28 mouse cellular contexts compared by ENCODE assay signal in the genomic region with DNA sequence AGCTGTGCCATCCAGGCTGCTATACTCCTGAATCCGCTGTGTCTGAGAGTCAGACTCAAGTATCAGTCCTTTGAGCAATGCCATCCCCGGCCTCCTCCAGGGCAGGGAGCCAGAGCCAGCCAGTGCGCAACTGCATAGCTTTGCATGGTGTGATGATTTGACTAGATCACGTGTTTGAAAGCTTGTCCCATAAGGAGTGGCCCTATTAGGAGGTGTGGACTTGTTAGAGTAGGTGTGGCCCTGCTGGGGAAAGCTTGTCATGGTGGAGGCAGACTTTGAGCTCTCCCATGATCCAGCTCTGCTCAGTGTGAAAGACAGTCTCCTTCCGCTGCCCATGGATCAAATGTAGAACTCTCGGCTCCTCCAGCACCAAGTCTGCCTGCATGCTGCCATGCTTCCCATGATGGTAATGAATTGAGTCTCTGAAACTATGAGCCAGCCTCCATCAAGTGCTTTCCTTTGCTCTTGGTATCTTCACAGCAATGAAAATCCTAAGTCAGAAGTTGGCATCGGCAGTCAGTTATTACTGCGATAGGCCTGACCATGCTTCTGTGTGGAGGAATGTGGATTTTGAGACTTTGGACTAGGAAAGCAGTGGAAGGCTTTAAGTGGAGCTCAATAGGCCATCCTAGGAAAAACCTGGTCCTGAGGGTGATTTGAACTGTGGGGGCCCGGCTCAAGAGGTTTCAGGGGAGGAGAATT.
DNase-seq lines count a peak whose midpoint lies in the region; ATAC-seq and TF ChIP-seq lines count a peak whose summit lies in the region.
"Had no signal": no experiment of that assay in that cellular context is flagged by ENCODE, and none has a peak within 500 bp of the region (broad histone marks: within the 10 kb centered on the region; RNA-seq: fewer than 3 reads in every experiment).

No protein-coding gene starts in this region.

- peak; percentile 66 for DNase-seq in ZHBTc4 (ENCODE audit: low read depth, low spot score)
- peak; percentile 73 to 88 for DNase-seq in kidney, postnatal 25 days
- no peak for DNase-seq in frontal cortex, postnatal 10 days (ENCODE audit: low spot score in 2 of 2)
- DNase-seq: adrenal gland, postnatal 14 days; B cell, adult 2 months; cerebellum, adult 9-10 months; gastrocnemius, postnatal 25 days; heart, adult 18-20 months; heart, postnatal 10 days; left cerebral cortex, postnatal 4 days; lung, embryonic 14.5 days; retina, postnatal 1 day; right cerebral cortex, postnatal 25 days had no signal

- H3K4me1 ChIP-seq in intestine, postnatal 0 days (replicated peaks; ENCODE audit: control insufficient read depth, insufficient read depth, low read length) = no peaks in the 10 kb centered on the region
- H3K4me1 ChIP-seq in stomach, embryonic 16.5 days (ENCODE audit: control insufficient read depth, insufficient read depth, low read length) = no peaks in the 10 kb centered on the region
- H3K4me1 ChIP-seq in forebrain, embryonic 16.5 days (replicated peaks; ENCODE audit: control insufficient read depth, insufficient read depth, low read length) = no peaks in the 10 kb centered on the region
- peaks cover 3% of the 10 kb centered on the region; the same call in 1 of the 2 replicates for H3K4me1 ChIP-seq in midbrain, embryonic 16.5 days (ENCODE audit: control insufficient read depth, insufficient read depth, low read length)
- H3K4me1 ChIP-seq: heart, embryonic 12.5 days had no signal

- peak; percentile 97 for ATAC-seq in intestine, postnatal 0 days
- ATAC-seq in stomach, embryonic 16.5 days (ENCODE audit: insufficient read depth, low FRiP score) = peak; percentile 47; the same call in 1 of the 2 replicates
- ATAC-seq in forebrain, embryonic 16.5 days = no peak
- no peak for ATAC-seq in midbrain, embryonic 16.5 days
- ATAC-seq: forebrain, embryonic 15.5 days; hindbrain, postnatal 0 days; midbrain, embryonic 15.5 days; Patski had no signal

- 55% methylated on average over 9 of the region's 9 CpGs for WGBS in intestine, postnatal 0 days
- 84% methylated on average over 9 of the region's 9 CpGs for WGBS in stomach, embryonic 16.5 days
- 85% methylated on average over 9 of the region's 9 CpGs for WGBS in forebrain, embryonic 16.5 days
- WGBS in midbrain, embryonic 16.5 days = 88% methylated on average over 9 of the region's 9 CpGs

- no peaks in the 10 kb centered on the region for H3K36me3 ChIP-seq in intestine, postnatal 0 days (ENCODE audit: control insufficient read depth, insufficient read depth)
- H3K36me3 ChIP-seq in stomach, embryonic 16.5 days (ENCODE audit: control insufficient read depth, insufficient read depth, low read length) = no peaks in the 10 kb centered on the region
- H3K36me3 ChIP-seq in forebrain, embryonic 16.5 days (ENCODE audit: control insufficient read depth, insufficient read depth) = no peaks in the 10 kb centered on the region
- no peaks in the 10 kb centered on the region for H3K36me3 ChIP-seq in midbrain, embryonic 16.5 days (ENCODE audit: control insufficient read depth, insufficient read depth, low read length)
- H3K36me3 ChIP-seq: embryonic facial prominence, embryonic 15.5 days; forebrain, embryonic 15.5 days; G1E; heart, embryonic 12.5 days; limb, embryonic 15.5 days; midbrain, embryonic 15.5 days; neural tube, embryonic 13.5 days had no signal

- H3K27ac ChIP-seq in intestine, postnatal 0 days (ENCODE audit: low read depth, low read length) = 0 out of 2 replicates have a peak overlapping the region, but pooled peaks have one; percentile 54
- no peak overlapping the region for H3K27ac ChIP-seq in stomach, embryonic 16.5 days (ENCODE audit: low read length)
- no peak overlapping the region for H3K27ac ChIP-seq in forebrain, embryonic 16.5 days (ENCODE audit: low read length)
- H3K27ac ChIP-seq in midbrain, embryonic 16.5 days (ENCODE audit: low read length) = no peak overlapping the region
- H3K27ac ChIP-seq: embryonic facial prominence, embryonic 15.5 days; forebrain, embryonic 15.5 days; hindbrain, postnatal 0 days; limb, embryonic 15.5 days; liver, embryonic 14.5 days; midbrain, embryonic 15.5 days; neural tube, embryonic 13.5 days had no signal

- no peak overlapping the region for H3K9ac ChIP-seq in intestine, postnatal 0 days (ENCODE audit: low read depth, low read length)
- H3K9ac ChIP-seq in stomach, embryonic 16.5 days (ENCODE audit: low read length) = no peak overlapping the region
- H3K9ac ChIP-seq in forebrain, embryonic 16.5 days (replicated peaks; ENCODE audit: low read depth, low read length) = no peak overlapping the region
- H3K9ac ChIP-seq in midbrain, embryonic 16.5 days (ENCODE audit: low read depth, low read length) = no peak overlapping the region
- H3K9ac ChIP-seq: embryonic facial prominence, embryonic 15.5 days; forebrain, embryonic 15.5 days; heart, embryonic 12.5 days; limb, embryonic 15.5 days; liver, embryonic 14.5 days; lung, embryonic 14.5 days; midbrain, embryonic 15.5 days; neural tube, embryonic 13.5 days had no signal

- no peak overlapping the region for H3K4me3 ChIP-seq in intestine, postnatal 0 days (ENCODE audit: low read depth, low read length)
- H3K4me3 ChIP-seq in stomach, embryonic 16.5 days (replicated peaks; ENCODE audit: low read length) = no peak overlapping the region
- H3K4me3 ChIP-seq in forebrain, embryonic 16.5 days (replicated peaks; ENCODE audit: low read length) = no peak overlapping the region
- no peak overlapping the region for H3K4me3 ChIP-seq in midbrain, embryonic 16.5 days (ENCODE audit: low read depth, low read length)
- H3K4me3 ChIP-seq: embryonic facial prominence, embryonic 15.5 days; forebrain, embryonic 15.5 days; heart, embryonic 12.5 days; limb, embryonic 15.5 days; midbrain, embryonic 15.5 days; myocyte; neural tube, embryonic 13.5 days had no signal

- TF ChIP-seq CTCF in intestine, postnatal 0 days (IDR thresholded peaks at IDR 0.05; ENCODE audit: low read depth) = 0 out of 2 replicates have a peak, but pooled peaks have one; percentile 10

- no peaks in the 10 kb centered on the region for H3K9me3 ChIP-seq in intestine, postnatal 0 days (ENCODE audit: control insufficient read depth)
- no peaks in the 10 kb centered on the region for H3K9me3 ChIP-seq in stomach, embryonic 16.5 days (replicated peaks; ENCODE audit: control insufficient read depth, low read length)
- no peaks in the 10 kb centered on the region for H3K9me3 ChIP-seq in forebrain, embryonic 16.5 days (ENCODE audit: control insufficient read depth, low read length)
- no peaks in the 10 kb centered on the region for H3K9me3 ChIP-seq in midbrain, embryonic 16.5 days (replicated peaks; ENCODE audit: control insufficient read depth, low read length, poor library complexity, severe bottlenecking)
- H3K9me3 ChIP-seq: embryonic facial prominence, embryonic 15.5 days; forebrain, embryonic 15.5 days; G1E; heart, embryonic 12.5 days; limb, embryonic 15.5 days; midbrain, embryonic 15.5 days; neural tube, embryonic 13.5 days had no signal

- no peak overlapping the region for H3K4me2 ChIP-seq in intestine, postnatal 0 days (replicated peaks; ENCODE audit: low read depth)
- no peak overlapping the region for H3K4me2 ChIP-seq in stomach, embryonic 16.5 days (ENCODE audit: low read depth, low read length)
- H3K4me2 ChIP-seq in forebrain, embryonic 16.5 days (ENCODE audit: low read length) = no peak overlapping the region
- no peak overlapping the region for H3K4me2 ChIP-seq in midbrain, embryonic 16.5 days (ENCODE audit: low read length)
- H3K4me2 ChIP-seq: embryonic facial prominence, embryonic 15.5 days; forebrain, embryonic 15.5 days; heart, embryonic 12.5 days; limb, embryonic 15.5 days; lung, embryonic 14.5 days; midbrain, embryonic 15.5 days; neural tube, embryonic 13.5 days had no signal

- H3K27me3 ChIP-seq in intestine, postnatal 0 days (replicated peaks; ENCODE audit: control insufficient read depth, insufficient read depth, low read length) = peaks cover 39% of the 10 kb centered on the region; the same call in 1 of the 2 replicates
- H3K27me3 ChIP-seq in stomach, embryonic 16.5 days (ENCODE audit: control insufficient read depth, insufficient read depth, low read length) = no peaks in the 10 kb centered on the region
- no peaks in the 10 kb centered on the region for H3K27me3 ChIP-seq in forebrain, embryonic 16.5 days (replicated peaks; ENCODE audit: control insufficient read depth, insufficient read depth, low read length)
- no peaks in the 10 kb centered on the region for H3K27me3 ChIP-seq in midbrain, embryonic 16.5 days (ENCODE audit: control insufficient read depth, insufficient read depth, low read depth, low read length)
- H3K27me3 ChIP-seq: embryonic facial prominence, embryonic 15.5 days; forebrain, embryonic 15.5 days; limb, embryonic 15.5 days; midbrain, embryonic 15.5 days; neural tube, embryonic 13.5 days had no signal

Comparison
In these comparisons a context has a peak if more than half of its experiments do, and no peak if none do; other contexts are left out.
1. DNase-seq: peak in ZHBTc4 (single experiment) and kidney, postnatal 25 days (2 of 2); none in frontal cortex, postnatal 10 days (0 of 2).
2. ATAC-seq: peak in intestine, postnatal 0 days (single experiment) and stomach, embryonic 16.5 days (single experiment); none in forebrain, embryonic 16.5 days (single experiment) and midbrain, embryonic 16.5 days (single experiment).